Mouse (Mus musculus): ENCODE results near the gene Fance. TPM values are rescaled to one million over a fixed set of nuclear protein-coding genes. Genes with fewer than 3 reads are reported as not detected.
"Not testable (repeated sequence)": the region's sequence is repeated elsewhere in the genome, so short reads cannot be mapped to it uniquely, and the experiment has no call there.

Gene Fance
- polyA plus RNA-seq, 3 experiments from 2014 or later = 3.2 to 8.3 (median 6.6) TPM

- peak; percentile 32 for ATAC-seq
Observed at GRCm38 (mm10) chr17:28350466-28351352, 37.4 kb downstream of the Fance start, which contains the start of gene Tead3. Gene Tead3, minus strand, starts transcription at chr17:28350817.

GRCm38 (mm10) chr17:28351353-28351890 lies 38.1 kb downstream of the Fance start:
- ATAC-seq = no peak

- ATAC-seq = no peak
Observed at GRCm38 (mm10) chr17:28352018-28352417, 38.7 kb downstream of the Fance start.

- ATAC-seq = no peak
Observed at GRCm38 (mm10) chr17:28355871-28356270, 42.6 kb downstream of the Fance start.

- not testable (repeated sequence) for ATAC-seq
Observed at GRCm38 (mm10) chr17:28358576-28359261, 45.4 kb downstream of the Fance start.

GRCm38 (mm10) chr17:28360531-28361277 lies 47.4 kb downstream of the Fance start:
- no peak for ATAC-seq

GRCm38 (mm10) chr17:28361921-28362652 lies 48.8 kb downstream of the Fance start:
- no peak for ATAC-seq

- ATAC-seq = no peak
Observed at GRCm38 (mm10) chr17:28362653-28363292, 49.5 kb downstream of the Fance start.

GRCm38 (mm10) chr17:28363507-28363906 lies 50.2 kb downstream of the Fance start:
- no peak for ATAC-seq

- ATAC-seq = no peak
Observed at GRCm38 (mm10) chr17:28365122-28365521, 51.8 kb downstream of the Fance start, which contains the start of gene Tulp1. Gene Tulp1, minus strand, starts transcription at chr17:28365222.

- no peak for ATAC-seq
Observed at GRCm38 (mm10) chr17:28368449-28368848, 55.1 kb downstream of the Fance start.

GRCm38 (mm10) chr17:28369056-28369455 lies 55.7 kb downstream of the Fance start:
- ATAC-seq = no peak

GRCm38 (mm10) chr17:28371286-28371685 lies 58.0 kb downstream of the Fance start:
- no peak for ATAC-seq

GRCm38 (mm10) chr17:28371941-28372340 lies 58.6 kb downstream of the Fance start:
- ATAC-seq = no peak

- ATAC-seq = peak; percentile 48
Observed at GRCm38 (mm10) chr17:28373821-28374220, 60.5 kb downstream of the Fance start.

- ATAC-seq = no peak
Observed at GRCm38 (mm10) chr17:28374494-28374893, 61.2 kb downstream of the Fance start.

GRCm38 (mm10) chr17:28375592-28376061 lies 62.3 kb downstream of the Fance start:
- peak; percentile 54 for ATAC-seq
